Mouse (Mus musculus) midbrain, embryonic 14.5 days (tissue): ENCODE results near the gene Copg2. TPM values are rescaled to one million over a fixed set of nuclear protein-coding genes. Genes with fewer than 3 reads are reported as not detected.
A peak's percentile ranks its signal among the peaks of the same experiment; 100 is the strongest.

ENCODE experiments used
- ATAC-seq: fragments of 200-750 bp; cut with Nextera tagmentation; 2 replicates; pipeline ENCODE4 v1.8.0; 2017; ENCODE audit warnings: moderate number of reproducible peaks, moderate library complexity; ENCODE audit not compliant: low FRiP score, low TSS enrichment
- DNase-seq: peaks from one replicate; pipeline ENCODE4 v3.0.0-alpha.2; 2015
- H3K27ac ChIP-seq: fragments of 300-500 bp; sonication (generic); replicated peaks from 2 replicates; pipeline ENCODE4 v1.5.1; 2014; ENCODE audit warnings: mild to moderate bottlenecking, low read depth, low read length, moderate library complexity
- H3K27me3 ChIP-seq: fragments of 300-500 bp; sonication (generic); 2 replicates; pipeline ENCODE4 v1.6.1; 2014; ENCODE audit warnings: low read length, control low read depth, mixed read lengths; ENCODE audit not compliant: control insufficient read depth, insufficient read depth
- H3K36me3 ChIP-seq: fragments of 300-500 bp; sonication (generic); 2 replicates; pipeline ENCODE4 v1.6.1; 2014; ENCODE audit warnings: low read length, control low read depth; ENCODE audit not compliant: control insufficient read depth, insufficient read depth
- H3K4me1 ChIP-seq: fragments of 300-500 bp; sonication (generic); 2 replicates; pipeline ENCODE4 v1.6.1; 2014; ENCODE audit warnings: mild to moderate bottlenecking, antibody characterized with exemption, low read length, control low read depth; ENCODE audit not compliant: control insufficient read depth, insufficient read depth
- H3K4me2 ChIP-seq: fragments of 300-500 bp; sonication (generic); 2 replicates; pipeline ENCODE4 v1.6.1; 2014; ENCODE audit warnings: mild to moderate bottlenecking, low read length, moderate library complexity
- H3K4me3 ChIP-seq: fragments of 300-500 bp; sonication (generic); replicated peaks from 2 replicates; pipeline ENCODE4 v1.5.1; 2014; ENCODE audit warnings: low read depth, low read length
- H3K9ac ChIP-seq: fragments of 300-500 bp; sonication (generic); replicated peaks from 2 replicates; pipeline ENCODE4 v1.6.1; 2014; ENCODE audit warnings: mild to moderate bottlenecking, low read length, moderate library complexity
- H3K9me3 ChIP-seq: fragments of 300-500 bp; sonication (generic); 2 replicates; pipeline ENCODE4 v1.6.1; 2016; ENCODE audit warnings: low read length, control low read depth, mixed read lengths; ENCODE audit not compliant: control insufficient read depth
- WGBS: fragments of 180-500 bp; shearing (Covaris S2); extraction: QIAGEN DNeasy Blood & Tissue Kit; methylation state at CpG from one replicate; pipeline ENCODE4 v1.1.7; 2014; 5-methylcytosine and 5-hydroxymethylcytosine counted together
- polyA plus RNA-seq: library from polyadenylated mRNA; unstranded; fragments of >200 nt; fragmentation: Nextera tagmentation; extraction: Ambion mirVana; gene quantifications from 2 replicates; pipeline ENCODE4 v1.2.1, GENCODE M21; 2014

Copg2 gene
- polyA plus RNA-seq, 1 experiment from 2014 or later: 47.4 TPM

DNA sequence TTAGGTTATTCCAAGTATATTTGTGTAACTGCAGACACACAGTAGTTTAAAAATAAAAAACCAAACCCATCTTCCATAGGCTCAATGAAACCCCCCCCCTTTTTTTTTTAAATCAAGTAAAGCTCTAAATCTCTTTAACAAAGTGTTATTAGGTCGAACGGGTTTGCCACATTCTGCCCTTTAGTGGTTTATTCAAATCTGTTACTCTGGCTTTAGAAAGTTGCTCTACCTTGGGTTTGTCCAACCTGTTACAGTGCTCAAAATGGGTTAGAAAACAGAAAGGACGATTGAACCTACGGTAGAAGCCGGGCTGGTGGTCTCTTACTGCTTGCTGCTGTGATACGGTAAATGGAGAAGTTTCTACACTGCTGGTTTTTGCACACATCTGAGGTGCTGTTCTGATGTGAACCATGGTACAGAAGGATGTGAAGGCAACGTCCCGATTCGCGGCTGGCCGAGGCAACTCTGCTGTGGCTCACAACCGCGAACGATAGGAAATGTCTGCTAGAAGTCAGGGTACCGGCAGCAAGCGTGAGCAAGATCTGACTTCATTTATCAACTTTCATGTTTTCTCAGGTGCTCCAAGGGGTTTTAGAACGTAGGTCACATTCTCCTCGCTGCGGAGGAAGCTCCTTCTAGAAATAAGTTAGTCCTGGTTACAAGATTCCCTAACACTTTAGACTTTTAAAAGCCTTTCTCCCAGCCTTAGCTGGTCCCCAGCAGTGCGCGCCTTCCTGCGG is 161.4 kb downstream of the Copg2 start:
- Histone ChIP-seq H3K9me3 (peaks cover 40% of the 10 kb centered on the region), H3K36me3 (no peaks in the 10 kb centered on the region), H3K27ac (peak overlapping the region; percentile 86), H3K9ac (peak overlapping the region; percentile 0; the same call in 1 of the 2 replicates), H3K4me2 (peak overlapping the region; percentile 65), H3K4me3 (peak overlapping the region; percentile 13; the same call in 1 of the 2 replicates), H3K4me1 (peaks cover 13% of the 10 kb centered on the region), H3K27me3 (no peaks in the 10 kb centered on the region)
- WGBS: 50% methylated on average over 22 of the region's 22 CpGs
- no peak for DNase-seq
- no peak for ATAC-seq

DNA sequence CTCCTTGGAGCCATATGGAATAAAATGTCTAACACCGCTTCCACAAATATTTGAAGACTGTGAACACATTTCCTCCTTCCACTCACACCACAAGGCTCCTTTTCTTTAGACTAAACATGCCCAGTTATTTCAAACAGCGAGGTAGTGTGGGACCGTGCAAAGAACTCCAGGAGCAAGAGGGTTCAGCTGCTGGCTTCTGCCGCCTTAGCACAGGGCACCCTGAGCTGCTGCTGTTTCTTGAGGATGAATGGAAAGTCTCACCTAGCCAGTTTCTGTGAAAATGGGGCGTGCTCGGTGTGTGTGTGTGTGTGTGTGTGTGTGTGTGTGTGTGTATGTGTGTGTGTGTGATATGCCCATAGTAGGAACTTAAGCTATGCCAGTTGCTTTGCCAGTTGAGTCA is 162.1 kb downstream of the Copg2 start:
- Histone ChIP-seq H3K27me3 (no peaks in the 10 kb centered on the region), H3K4me2 (no peak overlapping the region), H3K36me3 (no peaks in the 10 kb centered on the region), H3K9me3 (peaks cover 36% of the 10 kb centered on the region), H3K4me1 (peaks cover 13% of the 10 kb centered on the region), H3K27ac (peak overlapping the region; percentile 55; the same call in 1 of the 2 replicates), H3K9ac (no peak overlapping the region), H3K4me3 (no peak overlapping the region)
- ATAC-seq (no peak), DNase-seq (no peak)
- 62% methylated on average over 6 of the region's 6 CpGs for WGBS

- no peak for ATAC-seq
- Histone ChIP-seq H3K36me3 (no peaks in the 10 kb centered on the region), H3K9me3 (peaks cover 19% of the 10 kb centered on the region), H3K27ac (peak overlapping the region; percentile 2; the same call in 1 of the 2 replicates), H3K9ac (no peak overlapping the region), H3K4me2 (no peak overlapping the region), H3K27me3 (no peaks in the 10 kb centered on the region), H3K4me1 (peaks cover 13% of the 10 kb centered on the region), H3K4me3 (no peak overlapping the region)
- no peak for DNase-seq
- WGBS: 46% methylated on average over 18 of the region's 18 CpGs
Observed at GRCm38 (mm10) chr6:30732571-30733130, 163.9 kb downstream of the Copg2 start.

DNA sequence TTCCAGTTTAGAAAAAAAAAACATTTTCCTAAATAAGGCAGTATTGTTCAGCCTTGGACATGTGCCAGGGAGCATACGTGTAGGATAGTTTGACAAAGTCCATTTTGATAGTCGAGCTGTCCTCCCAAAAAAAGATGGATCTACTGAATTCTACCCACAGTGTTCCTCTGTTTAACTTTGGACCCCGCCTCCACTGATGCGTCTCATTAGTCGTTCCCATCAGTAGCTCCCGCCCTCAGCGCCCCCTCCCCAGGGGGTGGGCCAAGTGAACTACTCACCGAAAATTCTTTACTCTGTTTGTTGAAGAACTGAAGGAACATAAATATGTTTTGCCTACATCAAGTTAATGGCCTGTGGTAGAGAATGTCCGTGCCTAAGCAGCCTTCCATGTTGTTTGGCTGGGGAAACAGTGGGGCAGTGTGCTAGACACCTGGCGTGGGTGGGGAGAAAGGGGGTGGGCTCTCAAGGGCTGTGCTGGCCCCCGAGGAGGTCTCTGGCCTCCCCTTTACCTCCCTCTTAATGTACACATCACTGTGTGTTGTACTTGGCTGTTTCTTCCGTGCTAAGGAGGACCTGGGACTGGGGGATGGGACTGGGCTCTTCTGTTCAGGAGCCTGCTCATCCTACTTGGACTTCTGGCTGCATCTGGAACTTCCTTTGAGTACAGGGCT is 166.2 kb downstream of the Copg2 start:
- no peak for DNase-seq
- Histone ChIP-seq H3K9ac (no peak overlapping the region), H3K27me3 (no peaks in the 10 kb centered on the region), H3K4me1 (peaks cover 13% of the 10 kb centered on the region), H3K4me3 (no peak overlapping the region), H3K27ac (no peak overlapping the region), H3K9me3 (no peaks in the 10 kb centered on the region), H3K36me3 (no peaks in the 10 kb centered on the region), H3K4me2 (no peak overlapping the region)
- no peak for ATAC-seq
- WGBS: 60% methylated on average over 12 of the region's 12 CpGs

- Histone ChIP-seq H3K27ac (peak within 1 kb of the TSS; percentile 92), H3K4me2 (no peak within 1 kb of the TSS), H3K36me3 (no peaks in the 10 kb centered on the region), H3K27me3 (no peaks in the 10 kb centered on the region), H3K4me1 (peaks cover 28% of the 10 kb centered on the region), H3K4me3 (no peak within 1 kb of the TSS), H3K9me3 (no peaks in the 10 kb centered on the region), H3K9ac (no peak within 1 kb of the TSS)
- ATAC-seq: no peak
- DNase-seq: no peak
- WGBS: 69% methylated on average over 7 of the region's 7 CpGs
Observed at GRCm38 (mm10) chr6:30723331-30723730, 173.3 kb downstream of the Copg2 start, which contains the start of gene Mest. Mest (plus strand) TSS chr6:30723547.

DNA sequence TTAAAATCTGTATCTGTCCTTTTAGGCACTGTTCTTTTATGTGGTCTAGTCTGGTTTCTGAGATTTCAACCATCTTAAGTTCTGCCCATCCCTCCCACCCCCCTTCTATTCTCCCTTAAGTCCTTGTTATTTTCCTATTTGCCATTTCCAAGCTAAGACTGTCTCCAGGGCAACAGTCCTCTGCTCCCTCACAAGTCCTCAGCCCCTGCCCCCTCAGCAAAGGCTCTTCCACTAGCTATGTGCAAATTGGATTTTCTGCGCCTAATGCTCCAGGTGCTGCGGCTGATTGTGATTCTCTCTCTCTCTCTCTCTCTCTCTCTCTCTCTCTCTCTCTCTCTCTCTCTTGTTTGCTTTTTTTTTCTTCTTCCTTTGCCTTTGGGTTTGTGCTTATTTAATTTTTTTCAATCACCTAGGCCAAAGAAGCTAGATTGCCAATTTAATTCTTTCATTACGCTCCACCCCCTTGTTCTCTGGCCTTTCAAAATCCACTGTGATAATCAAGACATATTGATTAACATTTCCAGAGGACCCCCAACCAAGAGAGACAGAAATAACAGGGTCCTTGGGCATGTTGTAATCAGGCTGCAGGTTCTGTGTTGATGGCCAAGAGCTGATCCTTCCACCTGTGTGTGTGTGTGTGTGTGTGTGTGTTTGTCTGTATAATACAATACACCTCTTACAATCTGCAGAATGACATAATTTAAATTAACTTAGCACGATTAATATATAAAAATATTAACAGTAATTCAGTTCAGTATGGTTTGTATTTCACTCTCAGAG is 174.0 kb downstream of the Copg2 start:
- no peaks in the 10 kb centered on the region for H3K9me3 ChIP-seq
- 0 out of 2 replicates have a peak overlapping the region, but pooled peaks have one; percentile 12 for H3K4me2 ChIP-seq
- H3K27ac ChIP-seq: peak overlapping the region; percentile 92
- peak; percentile 92; the same call in 1 of the 2 replicates for ATAC-seq
- peaks cover 28% of the 10 kb centered on the region for H3K4me1 ChIP-seq
- no peak overlapping the region for H3K4me3 ChIP-seq
- H3K36me3 ChIP-seq: no peaks in the 10 kb centered on the region
- DNase-seq: peak; percentile 88
- H3K27me3 ChIP-seq: no peaks in the 10 kb centered on the region
- no peak overlapping the region; the same call in 1 of the 2 replicates for H3K9ac ChIP-seq
- 23% methylated on average over 4 of the region's 4 CpGs for WGBS

- H3K9me3 ChIP-seq: no peaks in the 10 kb centered on the region
- WGBS: 83% methylated on average over 7 of the region's 7 CpGs
- no peak overlapping the region for H3K9ac ChIP-seq
- H3K36me3 ChIP-seq: no peaks in the 10 kb centered on the region
- H3K4me3 ChIP-seq: no peak overlapping the region
- no peaks in the 10 kb centered on the region for H3K27me3 ChIP-seq
- DNase-seq: no peak
- H3K27ac ChIP-seq: no peak overlapping the region
- H3K4me1 ChIP-seq: peaks cover 13% of the 10 kb centered on the region
- ATAC-seq: no peak
- H3K4me2 ChIP-seq: no peak overlapping the region
Observed at GRCm38 (mm10) chr6:30716796-30717195, 179.8 kb downstream of the Copg2 start.

- 83% methylated on average over 5 of the region's 5 CpGs for WGBS
- Histone ChIP-seq H3K27ac (no peak overlapping the region), H3K4me2 (no peak overlapping the region), H3K36me3 (no peaks in the 10 kb centered on the region), H3K9me3 (no peaks in the 10 kb centered on the region), H3K4me1 (peaks cover 3% of the 10 kb centered on the region), H3K4me3 (no peak overlapping the region), H3K9ac (no peak overlapping the region), H3K27me3 (no peaks in the 10 kb centered on the region)
- DNase-seq (no peak), ATAC-seq (no peak)
Observed at GRCm38 (mm10) chr6:30714891-30715471, 181.6 kb downstream of the Copg2 start.
